1 mouse cellular context compared by ENCODE assay signal in the genomic region with DNA sequence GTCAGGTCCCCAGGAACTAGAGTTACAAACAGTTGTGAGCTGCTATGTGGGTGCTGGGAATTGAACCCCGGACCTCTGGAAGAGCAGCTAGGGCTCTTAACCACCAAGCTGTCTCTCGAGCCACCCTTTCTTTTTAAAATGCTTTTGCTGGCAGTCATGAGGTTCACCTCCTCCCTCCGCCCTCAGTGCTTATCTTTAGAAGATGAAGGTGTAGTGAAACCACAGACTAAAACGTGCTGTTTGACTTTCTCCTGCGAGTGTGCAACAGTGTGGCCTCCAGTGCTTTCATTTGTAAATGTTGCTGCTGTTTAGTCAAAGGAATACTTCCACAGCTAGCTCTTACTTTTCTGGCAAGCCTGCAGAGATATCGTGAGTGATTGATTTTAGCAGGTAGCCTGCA.
TF ChIP-seq lines count a peak whose summit lies in the region.

No protein-coding gene starts in this region.

TF ChIP-seq in MEL, 35 proteins besides CTCF, POLR2A, EP300 and RAD21 (continued from another document):
- TF ChIP-seq POLR2AphosphoS5 (IDR thresholded peaks at IDR 0.05; ENCODE audit: borderline replicate concordance, low read depth, low read length) = no peak
